Mouse (Mus musculus) liver, embryonic 15.5 days (tissue): ENCODE measurements around the gene Mfng. TPM values are rescaled to one million over a fixed set of nuclear protein-coding genes. Genes with fewer than 3 reads are reported as not detected.

ENCODE experiments used
- ATAC-seq: fragments of 200-750 bp; cut with Nextera tagmentation; 2 replicates; pipeline ENCODE4 v1.8.0; 2017; ENCODE audit warnings: moderate number of reproducible peaks, mild to moderate bottlenecking, moderate library complexity; ENCODE audit not compliant: insufficient read depth
- H3K27ac ChIP-seq: fragments of 300-500 bp; sonication (generic); replicated peaks from 2 replicates; pipeline ENCODE4 v1.5.1; 2015; ENCODE audit warnings: mild to moderate bottlenecking, inconsistent platforms
- H3K27me3 ChIP-seq: fragments of 300-500 bp; sonication (generic); 2 replicates; pipeline ENCODE4 v1.6.1; 2015; ENCODE audit warnings: mild to moderate bottlenecking, inconsistent platforms
- H3K36me3 ChIP-seq: fragments of 300-500 bp; sonication (generic); replicated peaks from 2 replicates; pipeline ENCODE4 v1.6.1; 2015; ENCODE audit warnings: moderate library complexity, mild to moderate bottlenecking, inconsistent platforms
- H3K4me1 ChIP-seq: fragments of 300-500 bp; sonication (generic); replicated peaks from 2 replicates; pipeline ENCODE4 v1.6.1; 2015; ENCODE audit warnings: inconsistent platforms
- H3K4me2 ChIP-seq: fragments of 300-500 bp; sonication (generic); 2 replicates; pipeline ENCODE4 v1.6.1; 2015; ENCODE audit warnings: moderate library complexity, mild to moderate bottlenecking, inconsistent platforms
- H3K4me3 ChIP-seq: fragments of 300-500 bp; sonication (generic); replicated peaks from 2 replicates; pipeline ENCODE4 v1.5.1; 2015; ENCODE audit warnings: mild to moderate bottlenecking, inconsistent platforms
- H3K9ac ChIP-seq: fragments of 300-500 bp; sonication (generic); 2 replicates; pipeline ENCODE4 v1.6.1; 2015; ENCODE audit warnings: moderate library complexity, mild to moderate bottlenecking, inconsistent platforms
- H3K9me3 ChIP-seq: fragments of 300-500 bp; sonication (generic); replicated peaks from 2 replicates; pipeline ENCODE4 v1.6.1; 2016; ENCODE audit warnings: inconsistent platforms
- WGBS: fragments of 180-500 bp; shearing (Covaris S2); methylation state at CpG from one replicate; pipeline ENCODE4 v1.1.7; 2015; ENCODE audit warnings: mixed read lengths; ENCODE audit not compliant: insufficient replicate concordance; 5-methylcytosine and 5-hydroxymethylcytosine counted together
- polyA plus RNA-seq: library from polyadenylated mRNA; unstranded; fragments of >200 nt; fragmentation: Nextera tagmentation; extraction: Ambion mirVana; gene quantifications from 2 replicates; pipeline ENCODE4 v1.2.1, GENCODE M21; 2015

The Mfng gene
- polyA plus RNA-seq, 1 experiment from 2014 or later = 4.6 TPM

- Histone ChIP-seq H3K4me3 (no peak overlapping the region), H3K27ac (no peak overlapping the region), H3K9ac (no peak overlapping the region), H3K9me3 (no peaks in the 10 kb centered on the region), H3K4me1 (no peaks in the 10 kb centered on the region), H3K4me2 (no peak overlapping the region), H3K36me3 (no peaks in the 10 kb centered on the region), H3K27me3 (peaks cover 98% of the 10 kb centered on the region)
- WGBS = 32% methylated on average over 5 of the region's 5 CpGs
- no peak for ATAC-seq
These were observed 57.4 kb downstream of the Mfng start for GRCm38 (mm10) chr15:78715856-78716255.

GRCm38 (mm10) chr15:78713751-78714150 lies 59.5 kb downstream of the Mfng start:
- 56% methylated on average over 7 of the region's 7 CpGs for WGBS
- no peak overlapping the region for H3K4me2 ChIP-seq
- H3K4me3 ChIP-seq = no peak overlapping the region
- no peak overlapping the region for H3K9ac ChIP-seq
- peaks cover 94% of the 10 kb centered on the region for H3K27me3 ChIP-seq
- ATAC-seq = no peak
- no peaks in the 10 kb centered on the region for H3K36me3 ChIP-seq
- H3K9me3 ChIP-seq = no peaks in the 10 kb centered on the region
- no peaks in the 10 kb centered on the region for H3K4me1 ChIP-seq
- no peak overlapping the region for H3K27ac ChIP-seq

GRCm38 (mm10) chr15:78712335-78713258 lies 60.7 kb downstream of the Mfng start:
- H3K9ac ChIP-seq = no peak overlapping the region
- ATAC-seq = no peak
- H3K36me3 ChIP-seq = no peaks in the 10 kb centered on the region
- H3K4me1 ChIP-seq = no peaks in the 10 kb centered on the region
- no peak overlapping the region for H3K4me2 ChIP-seq
- no peaks in the 10 kb centered on the region for H3K9me3 ChIP-seq
- H3K27ac ChIP-seq = no peak overlapping the region
- no peak overlapping the region for H3K4me3 ChIP-seq
- WGBS = 9% methylated on average over 53 of the region's 53 CpGs
- H3K27me3 ChIP-seq = peaks cover 88% of the 10 kb centered on the region

GRCm38 (mm10) chr15:78711935-78712334 lies 61.3 kb downstream of the Mfng start:
- 52% methylated on average over 7 of the region's 7 CpGs for WGBS
- ATAC-seq = no peak

GRCm38 (mm10) chr15:78710634-78711033 lies 62.6 kb downstream of the Mfng start:
- Histone ChIP-seq H3K4me2 (no peak overlapping the region), H3K4me1 (no peaks in the 10 kb centered on the region), H3K27ac (no peak overlapping the region), H3K9me3 (no peaks in the 10 kb centered on the region), H3K27me3 (peaks cover 74% of the 10 kb centered on the region), H3K4me3 (no peak overlapping the region), H3K9ac (no peak overlapping the region), H3K36me3 (no peaks in the 10 kb centered on the region)
- WGBS = 45% methylated on average over 6 of the region's 6 CpGs
- no peak for ATAC-seq

More at GRCm38 (mm10) chr15:78711935-78712334, 61.3 kb downstream of the Mfng start:
- Histone ChIP-seq H3K4me2 (no peak overlapping the region), H3K27me3 (peaks cover 82% of the 10 kb centered on the region), H3K4me1 (no peaks in the 10 kb centered on the region), H3K9ac (no peak overlapping the region), H3K27ac (no peak overlapping the region), H3K36me3 (no peaks in the 10 kb centered on the region), H3K9me3 (no peaks in the 10 kb centered on the region), H3K4me3 (no peak overlapping the region)

- H3K9ac ChIP-seq = no peak overlapping the region
- WGBS = 25% methylated on average over 7 of the region's 7 CpGs
- H3K4me2 ChIP-seq = no peak overlapping the region
- no peaks in the 10 kb centered on the region for H3K36me3 ChIP-seq
- H3K4me3 ChIP-seq = no peak overlapping the region
- H3K27ac ChIP-seq = no peak overlapping the region
- no peaks in the 10 kb centered on the region for H3K9me3 ChIP-seq
- H3K27me3 ChIP-seq = peaks cover 65% of the 10 kb centered on the region
- no peaks in the 10 kb centered on the region for H3K4me1 ChIP-seq
- no peak for ATAC-seq
These were observed 63.5 kb downstream of the Mfng start for GRCm38 (mm10) chr15:78709767-78710166.

GRCm38 (mm10) chr15:78706630-78707029 lies 66.6 kb downstream of the Mfng start:
- no peaks in the 10 kb centered on the region for H3K36me3 ChIP-seq
- 47% methylated on average over 3 of the region's 3 CpGs for WGBS
- peaks cover 34% of the 10 kb centered on the region for H3K27me3 ChIP-seq

More at GRCm38 (mm10) chr15:78706630-78707029, 66.6 kb downstream of the Mfng start:
- H3K9ac ChIP-seq = no peak overlapping the region
- no peaks in the 10 kb centered on the region for H3K4me1 ChIP-seq
- no peak overlapping the region for H3K4me3 ChIP-seq
- no peak overlapping the region for H3K27ac ChIP-seq
- no peaks in the 10 kb centered on the region for H3K9me3 ChIP-seq
- no peak overlapping the region for H3K4me2 ChIP-seq
- no peak for ATAC-seq

Other genes starting within 250 kb of the Mfng start
- 3.8 and 4.4 TPM in 2 replicates for gene C1qtnf6, start 242.1 kb downstream of the Mfng start, polyA plus RNA-seq
- not detected in 2 replicates for gene Sstr3, start 228.8 kb downstream of the Mfng start, polyA plus RNA-seq
- 123 and 130 TPM in 2 replicates for gene Rac2, start 200.7 kb downstream of the Mfng start, polyA plus RNA-seq
- 13.5 and 14.7 TPM in 2 replicates for gene Cyth4, start 176.4 kb downstream of the Mfng start, polyA plus RNA-seq
- gene Elfn2, start 54.7 kb downstream of the Mfng start, polyA plus RNA-seq = not detected in 2 replicates
- gene Card10, start 29.6 kb upstream of the Mfng start, polyA plus RNA-seq = 1.8 and 2.5 TPM in 2 replicates
- 13.0 and 15.2 TPM in 2 replicates for gene Cdc42ep1, start 69.1 kb upstream of the Mfng start, polyA plus RNA-seq
- 7.7 and 9.5 TPM in 2 replicates for gene Lgals2, start 82.1 kb upstream of the Mfng start, polyA plus RNA-seq
- 21.4 and 23.6 TPM in 2 replicates for gene Gga1, start 103.7 kb upstream of the Mfng start, polyA plus RNA-seq
- 0.08 and 0.26 TPM in 2 replicates for gene Gm49510, start 126.2 kb upstream of the Mfng start, polyA plus RNA-seq
- gene Sh3bp1, start 126.3 kb upstream of the Mfng start, polyA plus RNA-seq = 14.4 and 15.3 TPM in 2 replicates
- 5.4 and 5.6 TPM in 2 replicates for gene Pdxp, start 140.4 kb upstream of the Mfng start, polyA plus RNA-seq
- 315 and 397 TPM in 2 replicates for gene Lgals1, start 153.2 kb upstream of the Mfng start, polyA plus RNA-seq
- 24.5 and 26.2 TPM in 2 replicates for gene Nol12, start 161.5 kb upstream of the Mfng start, polyA plus RNA-seq
- 20.2 and 21.2 TPM in 2 replicates for gene Triobp, start 174.2 kb upstream of the Mfng start, polyA plus RNA-seq